Mouse (Mus musculus) frontal cortex, postnatal 25 days (tissue): ENCODE data around the gene Txndc5.

Experiments
- DNase-seq, 2 experiments: peaks; one replicate each; pipeline ENCODE4 v3.0.0; 2022; ENCODE audit warnings: low spot score in 2 of 2

Txndc5 gene

DNA sequence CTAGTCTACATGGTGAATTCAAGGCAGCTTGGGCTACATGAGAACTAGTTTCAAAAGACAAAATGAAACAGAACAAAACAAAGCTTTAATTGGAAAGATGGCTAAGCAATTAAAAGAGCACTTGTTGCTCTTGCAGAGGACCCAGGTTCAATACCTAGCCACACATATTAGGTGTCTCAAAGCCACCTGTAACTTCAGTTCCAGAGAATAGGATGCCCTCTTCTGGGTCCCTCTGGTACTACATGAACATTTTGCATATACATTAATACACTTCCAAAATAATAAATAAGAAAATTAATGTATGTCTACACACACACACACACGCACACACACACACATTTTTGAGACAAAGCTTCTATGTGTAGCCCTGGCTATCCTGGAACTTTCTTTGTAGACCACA lies 65.2 kb downstream of the Txndc5 start:
- no peak for DNase-seq

DNA sequence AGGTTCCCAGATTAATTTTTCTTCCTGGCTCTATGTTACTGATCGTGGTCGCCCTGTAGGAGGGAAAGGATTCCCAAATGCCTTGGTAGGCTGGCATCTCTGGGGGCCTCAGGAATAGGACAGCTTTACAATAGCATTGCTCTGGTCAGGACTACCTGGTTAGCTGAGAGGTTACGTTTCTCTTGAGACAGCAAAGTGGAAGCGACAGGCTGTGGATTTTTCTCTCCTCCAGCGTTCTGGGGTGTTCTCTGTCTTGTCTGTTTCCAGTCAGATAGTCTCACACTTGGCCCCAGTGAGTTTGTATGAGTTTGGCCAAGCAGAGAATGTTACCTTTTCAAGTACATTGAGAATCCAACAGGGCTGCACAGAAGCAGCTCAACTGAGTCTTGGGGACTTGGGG lies 77.2 kb downstream of the Txndc5 start:
- no peak for DNase-seq
